ENCODE assay signal across 1 mouse cellular context in the genomic region with DNA sequence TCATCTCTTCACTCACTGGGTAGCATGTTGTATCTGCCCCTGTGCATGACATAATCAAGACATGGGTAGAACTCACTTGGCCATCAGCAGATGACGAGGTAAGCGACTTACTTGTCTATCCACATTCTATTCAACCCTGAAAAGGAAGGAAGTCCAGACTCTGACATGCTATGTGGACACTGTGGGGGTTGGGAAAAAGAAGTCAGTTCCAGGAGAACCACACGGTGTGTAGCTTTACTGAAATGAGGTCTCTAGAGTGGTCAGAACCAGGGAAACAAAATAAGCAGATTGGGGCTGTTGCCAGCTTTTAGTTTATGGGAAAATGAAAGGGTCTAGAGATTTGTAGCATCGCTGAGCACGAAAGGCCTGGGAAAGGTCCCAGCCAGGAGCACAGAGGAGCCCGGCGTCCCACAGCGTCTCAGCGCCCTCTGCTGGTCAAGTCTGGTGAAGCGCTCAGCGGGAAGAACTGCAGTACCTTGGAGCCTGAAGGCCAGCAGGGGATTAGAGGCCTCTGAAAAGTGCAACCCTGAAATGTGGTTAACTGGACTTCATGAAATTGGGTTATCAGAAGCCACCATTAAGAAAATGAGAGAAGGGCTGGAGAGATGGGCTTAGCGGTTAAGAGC.
TF ChIP-seq lines count a peak whose summit lies in the region.

No protein-coding gene starts in this region.

TF ChIP-seq in CH12.LX, 34 proteins besides CTCF, POLR2A, EP300 and RAD21:
- TF ChIP-seq MEF2A (IDR thresholded peaks at IDR 0.05; ENCODE audit: borderline replicate concordance, low read depth, low read length) (peak; percentile 40; the same call in 1 of the 2 replicates), ZC3H11A (IDR thresholded peaks at IDR 0.05; ENCODE audit: low read depth, low read length) (0 out of 2 replicates have a peak, but pooled peaks have one; percentile 7), E2F4 (IDR thresholded peaks at IDR 0.05; ENCODE audit: insufficient replicate concordance, low read depth, low read length) (no peak), JUND (conservative IDR thresholded peaks at IDR 0.05; ENCODE audit: low read depth, low read length) (no peak), IRF4 (IDR thresholded peaks at IDR 0.05; ENCODE audit: low read depth, low read length) (peak; percentile 11; the same call in 1 of the 2 replicates), SIN3A (IDR thresholded peaks at IDR 0.05; ENCODE audit: low read length) (no peak), HCFC1 (IDR thresholded peaks at IDR 0.05; ENCODE audit: low read depth, low read length) (no peak), ZKSCAN1 (IDR thresholded peaks at IDR 0.05; ENCODE audit: borderline replicate concordance, low read depth, low read length) (no peak), TCF12 (IDR thresholded peaks at IDR 0.05; ENCODE audit: low read depth, low read length) (0 out of 2 replicates have a peak, but pooled peaks have one; percentile 31), NELFE (IDR thresholded peaks at IDR 0.05; ENCODE audit: low read depth, low read length) (peak; percentile 48; the same call in 1 of the 2 replicates), SMC3 (IDR thresholded peaks at IDR 0.05; ENCODE audit: low read depth, low read length) (peak; percentile 63)
